Mouse (Mus musculus) lung, embryonic 16.5 days (tissue): ENCODE data around the gene Acsf2. TPM values are rescaled to one million over a fixed set of nuclear protein-coding genes. Genes with fewer than 3 reads are reported as not detected.

Source experiments
- ATAC-seq: fragments of 200-750 bp; cut with Nextera tagmentation; 2 replicates; pipeline ENCODE4 v1.8.0; 2017; ENCODE audit warnings: low read depth, mild to moderate bottlenecking, moderate library complexity
- H3K27ac ChIP-seq: fragments of 300-500 bp; sonication (generic); 2 replicates; pipeline ENCODE4 v1.5.1; 2014; ENCODE audit warnings: mild to moderate bottlenecking, control low read depth, low read length
- H3K27me3 ChIP-seq: fragments of 300-500 bp; sonication (generic); 2 replicates; pipeline ENCODE4 v1.6.1; 2014; ENCODE audit warnings: low read depth, low read length, mixed read lengths; ENCODE audit not compliant: control insufficient read depth, insufficient read depth
- H3K36me3 ChIP-seq: fragments of 300-500 bp; sonication (generic); 2 replicates; pipeline ENCODE4 v1.6.1; 2014; ENCODE audit warnings: low read length; ENCODE audit not compliant: control insufficient read depth, insufficient read depth
- H3K4me1 ChIP-seq: fragments of 300-500 bp; sonication (generic); replicated peaks from 2 replicates; pipeline ENCODE4 v1.6.1; 2014; ENCODE audit warnings: low read length, mixed read lengths; ENCODE audit not compliant: control insufficient read depth, insufficient read depth
- H3K4me2 ChIP-seq: fragments of 300-500 bp; sonication (generic); 2 replicates; pipeline ENCODE4 v1.6.1; 2014; ENCODE audit warnings: low read depth, low read length, control low read depth
- H3K4me3 ChIP-seq: fragments of 300-500 bp; sonication (generic); 2 replicates; pipeline ENCODE4 v1.5.1; 2014; ENCODE audit warnings: mild to moderate bottlenecking, low read length, control low read depth
- H3K9ac ChIP-seq: fragments of 300-500 bp; sonication (generic); 2 replicates; pipeline ENCODE4 v1.6.1; 2014; ENCODE audit warnings: low read length, control low read depth
- H3K9me3 ChIP-seq: fragments of 300-500 bp; sonication (generic); 2 replicates; pipeline ENCODE4 v1.6.1; 2016; ENCODE audit warnings: low read length; ENCODE audit not compliant: control insufficient read depth
- WGBS: fragments of 180-500 bp; shearing (Covaris S2); extraction: QIAGEN DNeasy Blood & Tissue Kit; methylation state at CpG from one replicate; pipeline ENCODE4 v1.1.7; 2014; 5-methylcytosine and 5-hydroxymethylcytosine counted together
- polyA plus RNA-seq: library from polyadenylated mRNA; unstranded; fragments of >200 nt; fragmentation: Nextera tagmentation; extraction: Ambion mirVana; gene quantifications from 2 replicates; pipeline ENCODE4 v1.2.1, GENCODE M21; 2015

Gene Acsf2
- polyA plus RNA-seq, 1 experiment from 2014 or later: 6.6 TPM

DNA sequence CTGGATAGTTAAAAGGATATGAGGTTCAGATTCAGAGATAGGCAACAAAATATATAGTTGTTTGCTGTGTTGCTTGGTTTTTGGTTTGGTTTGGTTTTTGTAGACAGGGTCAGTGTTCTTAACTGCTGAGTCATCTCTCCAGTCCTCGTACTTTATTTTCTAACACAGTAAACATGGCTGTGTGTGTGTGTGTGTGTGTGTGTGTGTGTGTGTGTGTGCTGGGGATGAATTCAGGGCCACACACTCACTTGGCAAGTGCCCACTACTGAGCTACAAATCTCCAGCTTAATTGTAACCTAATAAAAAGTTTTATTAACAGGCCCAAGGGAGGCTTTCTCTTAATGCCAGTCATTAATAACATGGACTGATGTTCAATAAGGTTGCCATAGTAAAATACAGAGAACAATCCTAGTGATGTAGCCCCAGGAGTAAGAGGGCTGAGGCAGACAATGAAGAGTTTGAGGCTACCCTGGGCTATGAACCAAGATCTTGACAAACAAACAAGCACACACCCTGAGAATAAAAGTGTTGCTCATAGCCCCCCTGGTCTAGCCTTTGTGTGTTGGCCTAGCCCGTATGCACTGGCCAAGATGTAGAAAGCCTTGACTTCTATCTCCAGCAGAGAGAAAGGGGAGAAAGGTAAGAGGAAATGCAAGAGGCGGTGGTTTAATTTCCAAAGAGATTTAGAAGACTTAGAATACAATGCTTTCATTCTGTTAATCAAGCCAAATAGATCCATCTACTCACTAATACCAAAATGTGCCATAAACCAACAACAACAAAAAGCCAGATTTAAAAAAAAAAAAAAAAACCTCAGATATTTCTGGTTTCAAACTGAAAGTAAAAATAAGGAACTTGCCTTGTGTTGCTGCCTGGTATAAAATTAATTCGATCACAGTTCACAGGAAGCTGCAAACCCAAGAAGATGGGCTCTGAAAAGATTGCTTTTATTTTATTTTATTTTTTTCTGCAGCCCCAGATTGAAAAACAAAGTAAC, 9.4 kb upstream of the Acsf2 start:
- Histone ChIP-seq H3K4me1 (no peaks in the 10 kb centered on the region), H3K9ac (no peak overlapping the region), H3K27ac (no peak overlapping the region), H3K4me3 (no peak overlapping the region), H3K27me3 (0 out of 2 replicates have a peak, but pooled peaks cover 3% of the 10 kb centered on the region), H3K9me3 (no peaks in the 10 kb centered on the region), H3K36me3 (no peaks in the 10 kb centered on the region), H3K4me2 (no peak overlapping the region)
- ATAC-seq: no peak
- 67% methylated on average over 4 of the region's 4 CpGs for WGBS

DNA sequence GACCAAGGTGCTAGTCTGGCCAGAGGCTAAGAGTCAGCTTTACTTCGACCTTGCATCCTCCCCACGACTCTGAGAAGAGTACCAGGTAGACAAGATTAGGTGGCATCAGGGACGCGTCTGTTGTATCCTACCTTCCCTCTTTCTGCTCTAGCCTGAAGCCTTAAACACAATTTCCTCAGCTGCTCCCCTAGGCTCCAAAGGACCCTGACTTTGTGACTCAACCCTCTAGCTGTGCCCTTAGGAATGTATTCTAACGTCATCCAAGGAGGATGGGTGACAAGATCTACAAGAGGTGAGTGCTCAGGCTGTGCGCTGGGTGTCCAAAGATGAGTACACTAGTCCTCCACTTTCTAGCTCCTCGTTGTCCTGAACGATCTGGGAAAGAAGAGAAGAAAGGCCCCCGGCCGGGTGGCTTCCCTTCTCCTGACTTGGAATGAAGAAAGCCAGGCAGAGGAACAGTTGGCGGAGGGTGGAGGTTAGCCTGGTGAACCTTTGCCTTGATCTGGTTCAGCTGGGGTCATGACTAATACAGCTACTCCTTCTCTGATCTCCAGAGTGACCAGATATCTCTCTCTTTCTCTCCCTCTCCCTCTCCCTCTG, 785 bp upstream of the Acsf2 start:
- Histone ChIP-seq H3K9me3 (no peaks in the 10 kb centered on the region), H3K9ac (peak overlapping the region; percentile 72), H3K4me2 (peak overlapping the region; percentile 72), H3K4me1 (peaks cover 7% of the 10 kb centered on the region), H3K4me3 (peak overlapping the region; percentile 63), H3K27me3 (no peaks in the 10 kb centered on the region), H3K27ac (peak overlapping the region; percentile 53), H3K36me3 (no peaks in the 10 kb centered on the region)
- WGBS: 60% methylated on average over 11 of the region's 11 CpGs
- ATAC-seq: peak; percentile 6

DNA sequence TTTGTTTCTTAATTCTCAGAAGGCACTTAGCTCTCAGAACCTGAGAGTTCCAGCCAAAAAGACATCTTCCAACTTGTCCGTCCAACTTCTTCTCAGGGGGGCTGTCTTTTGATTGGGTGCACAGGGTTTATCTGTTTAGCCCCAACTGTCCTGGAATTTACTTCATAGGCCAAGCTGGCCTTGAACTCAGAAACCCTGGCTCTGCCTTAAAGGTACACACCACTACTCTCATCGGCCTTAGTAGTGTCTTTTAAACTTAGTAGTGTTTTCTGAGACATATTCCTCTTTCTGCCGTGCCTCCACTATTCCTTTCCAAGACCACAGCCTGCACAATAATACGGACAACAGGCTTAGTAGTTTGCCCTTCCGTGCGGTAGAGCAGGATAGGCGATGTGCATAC, 1.2 kb downstream of the Acsf2 start:
- Histone ChIP-seq H3K27ac (no peak overlapping the region), H3K9ac (no peak overlapping the region), H3K9me3 (no peaks in the 10 kb centered on the region), H3K36me3 (no peaks in the 10 kb centered on the region), H3K27me3 (no peaks in the 10 kb centered on the region), H3K4me3 (no peak overlapping the region; the same call in 1 of the 2 replicates), H3K4me1 (peaks cover 7% of the 10 kb centered on the region), H3K4me2 (peak overlapping the region; percentile 72; the same call in 1 of the 2 replicates)
- no peak for ATAC-seq
- 86% methylated on average over 7 of the region's 7 CpGs for WGBS

DNA sequence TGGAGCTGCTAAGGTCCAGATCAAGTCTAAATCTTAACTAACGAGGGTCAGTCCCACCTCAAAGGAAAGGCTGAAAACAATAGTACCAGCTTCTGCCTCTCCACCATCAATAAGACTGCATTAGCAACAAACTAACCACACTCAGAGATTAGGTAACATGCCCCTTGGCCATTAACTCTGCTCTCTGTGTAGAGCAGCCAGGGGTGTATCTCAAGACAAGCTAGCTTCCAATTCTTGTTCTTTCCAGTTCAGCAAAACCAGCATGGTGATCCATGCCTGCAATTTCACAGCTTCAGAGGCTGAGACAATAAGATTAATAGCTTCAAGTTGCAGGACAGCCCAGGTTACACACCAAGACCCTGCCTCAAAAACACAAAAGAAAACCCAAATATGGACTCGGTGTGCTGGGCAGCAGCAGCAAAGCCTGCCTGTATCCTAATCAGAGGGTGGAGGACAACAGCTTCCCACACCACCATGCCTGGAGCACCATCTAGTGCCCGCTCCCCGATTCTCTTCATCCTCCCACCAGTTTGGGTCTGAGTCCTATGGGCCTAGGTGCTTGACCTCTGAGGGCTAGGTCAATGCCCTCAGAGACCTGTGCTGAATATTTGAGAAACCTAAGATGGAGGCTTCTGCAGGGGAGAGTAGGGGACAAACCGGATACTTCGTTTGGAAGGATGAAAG, 3.1 kb downstream of the Acsf2 start:
- H3K4me3 ChIP-seq: no peak overlapping the region
- no peak for ATAC-seq
- no peaks in the 10 kb centered on the region for H3K36me3 ChIP-seq
- no peak overlapping the region for H3K4me2 ChIP-seq
- no peaks in the 10 kb centered on the region for H3K9me3 ChIP-seq
- H3K27me3 ChIP-seq: no peaks in the 10 kb centered on the region
- peaks cover 7% of the 10 kb centered on the region for H3K4me1 ChIP-seq
- H3K27ac ChIP-seq: no peak overlapping the region
- no peak overlapping the region for H3K9ac ChIP-seq
- 61% methylated on average over 6 of the region's 6 CpGs for WGBS

DNA sequence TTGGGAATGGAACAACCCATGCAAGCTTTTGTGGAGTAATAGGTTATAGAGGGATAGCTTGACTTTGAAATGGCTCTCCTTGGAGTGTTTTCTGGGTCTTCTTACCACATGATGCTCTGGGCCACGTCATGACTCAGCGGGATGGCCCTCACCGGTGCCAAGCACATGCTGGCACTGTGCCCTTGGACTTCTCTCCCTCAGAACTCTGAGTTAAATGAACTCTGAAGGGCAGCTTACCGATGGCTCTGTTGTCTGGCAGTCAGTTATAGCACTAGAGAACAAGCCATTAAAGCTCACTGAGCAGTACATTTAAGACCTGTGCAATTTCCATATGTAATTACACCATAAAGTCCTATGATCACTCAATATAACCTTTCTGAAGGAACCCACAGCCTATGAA, 4.4 kb downstream of the Acsf2 start:
- no peak overlapping the region for H3K27ac ChIP-seq
- 77% methylated on average over 4 of the region's 4 CpGs for WGBS
- no peaks in the 10 kb centered on the region for H3K9me3 ChIP-seq
- no peak for ATAC-seq
- no peak overlapping the region for H3K4me2 ChIP-seq
- peaks cover 7% of the 10 kb centered on the region for H3K4me1 ChIP-seq
- H3K36me3 ChIP-seq: no peaks in the 10 kb centered on the region
- H3K4me3 ChIP-seq: no peak overlapping the region
- no peak overlapping the region for H3K9ac ChIP-seq
- H3K27me3 ChIP-seq: no peaks in the 10 kb centered on the region

DNA sequence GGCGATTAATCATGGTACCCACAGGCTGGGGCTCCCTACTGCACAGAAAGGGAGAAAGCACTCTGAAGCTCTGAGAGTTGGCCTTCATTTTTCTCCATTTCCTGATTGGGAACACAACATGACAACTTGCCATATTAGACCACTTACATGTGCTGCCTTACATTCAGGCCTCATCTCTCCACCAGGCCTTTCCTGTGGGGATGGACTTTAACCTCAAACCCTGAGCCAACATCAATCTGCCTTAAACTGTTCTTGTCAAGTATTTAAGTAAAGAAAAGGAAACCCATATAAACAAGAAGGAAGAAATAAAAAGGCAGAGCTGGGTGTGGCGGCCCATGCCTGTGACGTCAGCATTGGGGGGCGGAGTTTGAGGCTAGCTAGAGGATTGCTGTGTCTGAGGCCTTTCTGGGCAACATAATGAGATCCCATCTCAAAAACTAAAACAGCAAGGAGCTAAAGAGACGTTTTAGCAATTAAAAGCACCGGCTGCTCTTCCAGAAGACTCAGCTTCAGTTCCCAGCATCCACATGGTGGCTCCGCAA, 5.3 kb downstream of the Acsf2 start:
- 59% methylated on average over 7 of the region's 7 CpGs for WGBS
- H3K9ac ChIP-seq: no peak overlapping the region
- no peak for ATAC-seq
- H3K27me3 ChIP-seq: no peaks in the 10 kb centered on the region
- H3K4me2 ChIP-seq: no peak overlapping the region
- H3K27ac ChIP-seq: no peak overlapping the region
- no peaks in the 10 kb centered on the region for H3K9me3 ChIP-seq
- H3K36me3 ChIP-seq: no peaks in the 10 kb centered on the region
- H3K4me3 ChIP-seq: no peak overlapping the region
- H3K4me1 ChIP-seq: peaks cover 6% of the 10 kb centered on the region; the same call in 1 of the 2 replicates

DNA sequence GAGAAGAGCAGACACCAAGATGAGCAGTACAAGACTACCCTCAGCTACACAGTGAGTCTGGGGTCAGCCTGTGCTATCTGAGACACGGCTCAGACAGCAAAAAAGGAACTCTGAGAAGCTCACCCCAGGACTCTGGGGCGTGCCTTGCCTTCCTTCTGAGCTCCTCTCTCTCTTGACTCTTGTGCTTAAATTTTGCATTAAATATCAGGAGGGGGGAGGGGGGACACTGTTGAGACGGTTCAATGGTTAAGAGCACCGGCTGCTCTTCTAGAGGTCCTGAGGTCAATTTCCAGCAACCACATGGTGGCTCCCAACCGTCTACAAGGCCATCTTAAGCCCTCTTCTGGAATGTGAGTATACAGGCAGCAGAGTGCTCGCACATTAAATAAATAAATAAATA, 14.2 kb downstream of the Acsf2 start:
- Histone ChIP-seq H3K27me3 (no peaks in the 10 kb centered on the region), H3K4me1 (0 out of 2 replicates have a peak, but pooled peaks cover 3% of the 10 kb centered on the region), H3K4me2 (no peak overlapping the region), H3K36me3 (no peaks in the 10 kb centered on the region), H3K4me3 (no peak overlapping the region), H3K9me3 (no peaks in the 10 kb centered on the region), H3K27ac (no peak overlapping the region), H3K9ac (no peak overlapping the region)
- 70% methylated on average over 6 of the region's 6 CpGs for WGBS
- ATAC-seq: no peak

DNA sequence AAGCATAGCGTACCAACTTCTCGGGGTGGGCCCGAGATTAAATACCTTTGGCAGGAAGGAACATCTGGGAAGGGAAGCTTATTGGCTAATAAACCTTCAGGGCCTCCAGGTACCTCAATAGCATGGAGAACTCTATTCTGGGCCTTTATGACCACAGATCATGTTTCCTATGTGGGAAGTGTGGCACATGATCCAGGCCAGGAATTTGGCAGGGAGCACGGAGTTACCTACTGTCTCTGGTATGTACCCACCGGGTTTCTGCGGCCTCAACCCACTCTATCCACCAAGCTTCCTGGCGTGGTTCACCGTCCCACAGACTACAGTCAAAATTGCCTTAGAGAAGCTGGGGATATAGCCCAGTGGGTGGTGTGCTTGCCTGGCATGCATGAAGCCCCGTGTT, 16.6 kb downstream of the Acsf2 start:
- Histone ChIP-seq H3K4me3 (no peak overlapping the region), H3K9me3 (no peaks in the 10 kb centered on the region), H3K27ac (no peak overlapping the region), H3K27me3 (no peaks in the 10 kb centered on the region), H3K4me2 (no peak overlapping the region), H3K9ac (no peak overlapping the region), H3K4me1 (no peaks in the 10 kb centered on the region), H3K36me3 (no peaks in the 10 kb centered on the region)
- no peak for ATAC-seq
- 90% methylated on average over 9 of the region's 9 CpGs for WGBS
